Mouse (Mus musculus) heart, embryonic 14.5 days (tissue): Measurements from ENCODE around the gene Lpo. TPM values are rescaled to one million over a fixed set of nuclear protein-coding genes. Genes with fewer than 3 reads are reported as not detected.

Experiments
- ATAC-seq: fragments of 200-750 bp; cut with Nextera tagmentation; 2 replicates; pipeline ENCODE4 v1.8.0; 2017; ENCODE audit warnings: low read depth, moderate TSS enrichment; ENCODE audit not compliant: insufficient number of reproducible peaks, insufficient read depth, low FRiP score
- H3K27ac ChIP-seq, 2 experiments: fragments of 200-500 bp in 1 of 2; fragments of 300-500 bp in 1 of 2; sonication (generic) in 1 of 2; replicated peaks in 1 of 2; 2 replicates each; pipeline ENCODE4 v1.5.1; 2012 to 2014; ENCODE audit warnings: low read depth in 2 of 2, low read length in 2 of 2, control low read depth in 1 of 2, mild to moderate bottlenecking in 1 of 2, mixed read lengths in 1 of 2; ENCODE audit not compliant: control insufficient read depth in 1 of 2, insufficient read depth in 1 of 2
- H3K27me3 ChIP-seq: fragments of 300-500 bp; sonication (generic); 2 replicates; pipeline ENCODE4 v1.6.1; 2014; ENCODE audit warnings: mild to moderate bottlenecking, low read length, control low read depth; ENCODE audit not compliant: control insufficient read depth, insufficient read depth
- H3K36me3 ChIP-seq: fragments of 300-500 bp; sonication (generic); 2 replicates; pipeline ENCODE4 v1.6.1; 2014; ENCODE audit warnings: mild to moderate bottlenecking, control low read depth, low read length, mixed read lengths; ENCODE audit not compliant: control insufficient read depth, insufficient read depth
- H3K4me1 ChIP-seq, 2 experiments: fragments of 200-500 bp in 1 of 2; fragments of 300-500 bp in 1 of 2; sonication (generic) in 1 of 2; 2 replicates each; pipeline ENCODE4 v1.6.1; 2012 to 2014; ENCODE audit warnings: low read length in 2 of 2, control low read depth in 1 of 2, mixed read lengths in 1 of 2; ENCODE audit not compliant: control insufficient read depth in 2 of 2, insufficient read depth in 2 of 2
- H3K4me2 ChIP-seq: fragments of 300-500 bp; sonication (generic); 2 replicates; pipeline ENCODE4 v1.6.1; 2014; ENCODE audit warnings: mild to moderate bottlenecking, low read length
- H3K4me3 ChIP-seq, 2 experiments: fragments of 200-500 bp in 1 of 2; fragments of 300-500 bp in 1 of 2; sonication (generic) in 1 of 2; 2 replicates each; pipeline ENCODE4 v1.5.1; 2012 to 2014; ENCODE audit warnings: low read length in 2 of 2, mild to moderate bottlenecking in 2 of 2, control low read depth in 1 of 2, low read depth in 1 of 2, moderate library complexity in 1 of 2; ENCODE audit not compliant: control insufficient read depth in 1 of 2, insufficient read depth in 1 of 2
- H3K9ac ChIP-seq: fragments of 300-500 bp; sonication (generic); 2 replicates; pipeline ENCODE4 v1.6.1; 2014; ENCODE audit warnings: mild to moderate bottlenecking, low read length
- H3K9me3 ChIP-seq: fragments of 300-500 bp; sonication (generic); 2 replicates; pipeline ENCODE4 v1.6.1; 2016; ENCODE audit warnings: low read length, control low read depth; ENCODE audit not compliant: control insufficient read depth
- WGBS: fragments of 180-500 bp; shearing (Covaris S2); extraction: QIAGEN DNeasy Blood & Tissue Kit; methylation state at CpG from one replicate; pipeline ENCODE4 v1.1.7; 2014; 5-methylcytosine and 5-hydroxymethylcytosine counted together
- polyA plus RNA-seq: library from polyadenylated mRNA; unstranded; fragments of >200 nt; fragmentation: Nextera tagmentation; extraction: Ambion mirVana; gene quantifications from 2 replicates; pipeline ENCODE4 v1.2.1, GENCODE M21; 2014

Lpo gene
- polyA plus RNA-seq, 1 experiment from 2014 or later = 0.11 TPM

- Histone ChIP-seq H3K27ac (no peak overlapping the region), H3K36me3 (no peaks in the 10 kb centered on the region), H3K9ac (no peak overlapping the region), H3K4me3 (no peak overlapping the region), H3K27me3 (peaks cover 83% of the 10 kb centered on the region), H3K4me2 (no peak overlapping the region), H3K9me3 (no peaks in the 10 kb centered on the region), H3K4me1 (peaks cover 6 to 15% of the 10 kb centered on the region in 2 experiments; a peak in 3 of 4 replicates)
- ATAC-seq = no peak
- WGBS = 65% methylated on average over 14 of the region's 14 CpGs
Observed at GRCm38 (mm10) chr11:87761806-87762701, 66.0 kb downstream of the Lpo start.

DNA sequence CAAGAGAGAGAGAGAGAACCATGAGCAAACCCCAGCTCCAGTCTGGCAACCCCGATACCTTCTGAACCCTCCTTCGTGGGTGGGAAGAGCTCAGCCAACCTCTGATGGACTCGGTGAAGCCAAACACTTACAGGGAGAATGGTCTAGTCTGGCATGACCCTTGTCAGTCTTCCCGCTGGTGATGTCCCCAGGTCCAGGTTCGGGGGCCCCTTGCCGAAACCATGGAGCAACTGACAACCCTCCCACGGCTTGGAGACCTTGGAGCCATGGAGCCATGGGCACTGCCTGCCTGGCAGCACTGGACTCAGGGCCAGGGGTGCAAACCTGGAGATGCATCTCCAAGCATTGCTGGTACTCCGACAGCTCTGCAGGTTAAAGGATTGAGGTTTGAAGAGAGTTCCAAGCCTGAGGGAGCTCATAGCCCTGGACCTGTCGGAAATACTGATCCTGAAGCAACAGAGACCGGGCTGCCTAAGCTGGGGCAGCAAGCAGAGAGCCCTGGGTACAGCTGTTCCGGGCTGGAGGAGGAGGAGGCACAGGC is 66.8 kb downstream of the Lpo start:
- H3K9me3 ChIP-seq = no peaks in the 10 kb centered on the region
- peaks cover 6 to 15% of the 10 kb centered on the region in 2 experiments; a peak in 3 of 4 replicates for H3K4me1 ChIP-seq
- H3K9ac ChIP-seq = no peak overlapping the region
- peaks cover 75% of the 10 kb centered on the region for H3K27me3 ChIP-seq
- ATAC-seq = no peak
- no peaks in the 10 kb centered on the region for H3K36me3 ChIP-seq
- H3K4me2 ChIP-seq = no peak overlapping the region
- WGBS = 61% methylated on average over 11 of the region's 11 CpGs
- no peak overlapping the region for H3K4me3 ChIP-seq
- H3K27ac ChIP-seq = no peak overlapping the region

DNA sequence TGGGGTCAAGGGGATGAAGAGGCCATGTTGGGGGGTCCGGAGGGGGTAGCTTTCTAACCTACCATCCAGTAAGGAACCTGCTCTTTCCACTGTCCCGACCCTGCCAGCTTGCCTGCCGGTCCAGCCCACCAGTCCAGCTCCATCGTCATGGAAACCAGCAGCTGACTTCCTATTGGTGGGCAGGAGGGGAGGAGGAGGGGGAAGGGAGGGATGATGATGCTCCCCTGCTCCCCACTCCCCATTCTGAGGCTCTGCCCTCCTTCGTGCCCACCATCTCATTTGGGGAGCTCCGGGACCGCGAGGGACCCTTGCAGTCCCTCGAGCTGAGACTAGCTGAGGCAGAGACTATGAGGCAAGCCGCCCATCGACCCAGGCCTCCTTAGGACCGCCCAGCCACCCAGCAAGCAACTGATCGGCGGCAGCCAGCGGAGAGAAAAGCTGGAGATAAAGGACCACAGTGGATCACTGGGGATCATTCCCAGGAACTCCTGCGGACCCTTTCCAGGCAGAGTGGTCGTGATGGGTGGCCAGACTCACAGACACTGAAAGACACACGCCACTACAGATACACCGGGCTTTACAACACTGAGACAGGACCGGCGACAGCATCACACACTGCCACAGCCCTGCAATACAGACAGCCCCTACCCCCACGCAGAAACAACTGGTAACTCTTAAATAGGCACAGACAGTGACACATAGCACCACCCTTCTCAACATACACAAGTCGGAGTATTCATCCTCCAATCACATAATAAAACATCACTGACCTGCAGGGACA is 67.6 kb downstream of the Lpo start, which contains the start of gene Tspoap1:
TSS of gene Tspoap1 (plus strand) at position 241 of the 781 bp plus-strand sequence.
- Histone ChIP-seq H3K4me3 (no peak within 1 kb of the TSS), H3K27ac (no peak within 1 kb of the TSS), H3K4me2 (no peak within 1 kb of the TSS), H3K9me3 (no peaks in the 10 kb centered on the region), H3K36me3 (no peaks in the 10 kb centered on the region), H3K27me3 (peaks cover 67% of the 10 kb centered on the region), H3K9ac (no peak within 1 kb of the TSS), H3K4me1 (peaks cover 6 to 15% of the 10 kb centered on the region in 2 experiments; a peak in 3 of 4 replicates)
- WGBS = 11% methylated on average over 23 of the region's 23 CpGs
- no peak for ATAC-seq

- no peak for ATAC-seq
- Histone ChIP-seq H3K4me1 (peaks cover 6 to 14% of the 10 kb centered on the region in 2 experiments; a peak in 3 of 4 replicates), H3K27ac (no peak overlapping the region), H3K36me3 (no peaks in the 10 kb centered on the region), H3K27me3 (peaks cover 58% of the 10 kb centered on the region), H3K4me3 (no peak overlapping the region), H3K9me3 (no peaks in the 10 kb centered on the region), H3K4me2 (no peak overlapping the region), H3K9ac (no peak overlapping the region)
- WGBS = 7% methylated on average over 3 of the region's 3 CpGs
Observed at GRCm38 (mm10) chr11:87759609-87760005, 68.5 kb downstream of the Lpo start.

DNA sequence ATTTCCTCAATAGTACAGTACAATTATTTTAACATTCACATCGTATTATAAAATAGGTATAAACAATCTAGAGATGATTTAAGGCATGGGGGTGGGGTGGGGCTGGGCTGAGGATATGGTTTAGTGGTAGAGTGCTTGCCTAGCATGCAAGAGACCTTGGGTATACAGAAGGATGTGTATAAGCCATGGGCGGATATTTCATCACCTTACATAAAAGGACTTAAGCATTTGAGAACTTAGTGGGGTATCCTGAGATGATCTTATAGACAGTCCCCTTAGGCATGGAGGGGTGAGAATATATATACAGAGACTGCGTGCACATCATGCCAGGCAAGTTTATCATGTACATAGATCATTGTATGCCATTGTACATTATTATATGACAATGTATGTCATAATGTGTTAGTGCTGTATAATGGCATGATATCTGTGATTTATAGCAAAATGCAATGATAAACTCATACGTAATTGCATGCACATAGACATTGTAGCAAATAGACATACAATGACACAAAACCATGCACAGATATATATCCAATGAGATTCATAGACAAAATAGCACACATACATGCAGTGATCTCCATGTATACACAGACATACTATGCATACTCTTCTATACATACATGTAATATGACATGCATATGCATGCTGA is 69.0 kb downstream of the Lpo start:
- 70% methylated on average over 4 of the region's 4 CpGs for WGBS
- Histone ChIP-seq H3K36me3 (no peaks in the 10 kb centered on the region), H3K4me2 (no peak overlapping the region), H3K4me1 (peaks cover 8% of the 10 kb centered on the region in 2 experiments; a peak in 2 of 4 replicates), H3K9me3 (no peaks in the 10 kb centered on the region), H3K27ac (no peak overlapping the region), H3K9ac (no peak overlapping the region), H3K4me3 (no peak overlapping the region), H3K27me3 (peaks cover 53% of the 10 kb centered on the region)
- ATAC-seq = no peak

DNA sequence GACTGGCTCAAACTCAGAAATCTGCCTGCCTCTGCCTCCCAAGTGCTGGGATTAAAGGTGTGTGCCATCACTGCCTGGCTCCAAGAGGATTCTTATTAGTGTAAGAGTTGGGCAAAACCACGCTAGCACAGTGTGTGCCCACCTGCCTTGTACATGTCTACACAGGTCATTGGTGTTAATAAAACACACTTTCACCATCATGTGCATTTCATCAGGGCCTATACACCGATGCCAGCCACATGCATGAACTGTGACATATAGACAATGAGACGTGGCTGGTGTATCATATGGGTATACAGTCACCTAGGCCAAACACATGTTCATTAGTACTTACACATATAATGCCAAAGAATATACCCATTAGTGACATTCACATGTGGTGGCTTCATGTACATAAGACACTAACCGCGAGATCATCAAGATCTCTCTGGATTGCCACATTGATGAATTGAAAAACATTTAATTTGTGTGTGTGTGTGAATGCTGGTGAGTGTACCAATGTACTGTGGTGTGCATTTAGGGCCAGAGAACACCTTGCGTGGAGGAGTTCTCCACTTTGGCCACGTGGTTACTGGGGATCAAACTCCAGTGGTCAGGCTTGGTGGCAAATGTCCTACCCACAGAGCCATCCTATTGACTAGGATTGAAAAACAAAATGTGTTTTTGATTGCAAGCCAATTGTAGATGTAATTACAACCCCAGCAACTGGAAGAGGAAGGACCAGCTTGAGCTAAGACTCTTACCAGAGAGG is 69.8 kb downstream of the Lpo start:
- H3K27me3 ChIP-seq = peaks cover 45% of the 10 kb centered on the region
- H3K27ac ChIP-seq = no peak overlapping the region
- no peak overlapping the region for H3K4me3 ChIP-seq
- H3K9me3 ChIP-seq = no peaks in the 10 kb centered on the region
- H3K9ac ChIP-seq = no peak overlapping the region
- no peaks in the 10 kb centered on the region for H3K36me3 ChIP-seq
- ATAC-seq = no peak
- 73% methylated on average over 7 of the region's 7 CpGs for WGBS
- H3K4me1 ChIP-seq = peaks cover under 1 to 2% of the 10 kb centered on the region in 2 experiments; a peak in 2 of 4 replicates
- H3K4me2 ChIP-seq = no peak overlapping the region
